Mouse (Mus musculus) olfactory bulb, adult 2 months (tissue): Measurements from ENCODE around the gene P3h3.

Experiments
- CTCF ChIP-seq: fragments of 200-500 bp; IDR thresholded peaks from 2 replicates; pipeline ENCODE4 v1.5.1; 2012; ENCODE audit warnings: low read depth, mild to moderate bottlenecking, low read length, moderate library complexity; ENCODE audit not compliant: insufficient read depth
- POLR2A ChIP-seq: fragments of 200-500 bp; IDR thresholded peaks from 2 replicates; pipeline ENCODE4 v1.6.1; 2012; ENCODE audit warnings: mild to moderate bottlenecking, low read depth, low read length, moderate library complexity; ENCODE audit not compliant: insufficient read depth

DNA sequence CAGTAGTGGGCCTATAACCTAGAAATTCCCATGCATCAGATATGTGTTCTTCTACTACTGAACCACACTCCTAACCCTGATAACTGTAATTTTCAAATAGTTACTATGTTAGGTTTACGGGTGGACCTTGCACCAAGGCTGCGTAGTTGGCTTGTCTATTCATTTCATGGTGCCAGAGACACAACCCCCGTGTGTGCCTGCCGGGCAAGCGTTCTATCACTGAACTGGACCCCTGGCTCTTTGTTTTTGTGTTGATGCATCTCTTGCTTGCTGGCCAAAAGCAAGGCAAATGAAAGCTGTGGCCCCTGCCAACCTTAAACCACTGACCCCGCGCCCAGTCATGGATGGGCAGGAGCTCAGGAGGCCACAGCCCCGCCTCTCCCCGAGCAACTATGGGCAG is 24.3 kb upstream of the P3h3 start:
- TF ChIP-seq POLR2A (no peak), CTCF (no peak)
